Mouse (Mus musculus) ES-E14 (cell line): ENCODE measurements around the gene Snx3.

Experiments
- HCFC1 ChIP-seq: IDR thresholded peaks from 2 replicates; pipeline ENCODE4 v1.6.1; 2012; ENCODE audit warnings: low read length, inconsistent platforms, borderline replicate concordance; ENCODE audit not compliant: insufficient read depth
- ZC3H11A ChIP-seq: IDR thresholded peaks from 2 replicates; pipeline ENCODE4 v1.6.1; 2012; ENCODE audit warnings: low read depth, mild to moderate bottlenecking, inconsistent platforms, low read length, borderline replicate concordance

GRCm38 (mm10) chr10:42525682-42526081, 23.9 kb downstream of the Snx3 start:
- TF ChIP-seq ZC3H11A, result no peak
- TF ChIP-seq HCFC1, result no peak
